Mouse (Mus musculus): ENCODE results near the gene Aimp2. TPM values are rescaled to one million over a fixed set of nuclear protein-coding genes. Genes with fewer than 3 reads are reported as not detected.

Aimp2 gene
- polyA plus RNA-seq (2016; fragmentation: Nextera tagmentation; extraction: Ambion mirVana), result 136 and 144 TPM in 2 replicates

DNA sequence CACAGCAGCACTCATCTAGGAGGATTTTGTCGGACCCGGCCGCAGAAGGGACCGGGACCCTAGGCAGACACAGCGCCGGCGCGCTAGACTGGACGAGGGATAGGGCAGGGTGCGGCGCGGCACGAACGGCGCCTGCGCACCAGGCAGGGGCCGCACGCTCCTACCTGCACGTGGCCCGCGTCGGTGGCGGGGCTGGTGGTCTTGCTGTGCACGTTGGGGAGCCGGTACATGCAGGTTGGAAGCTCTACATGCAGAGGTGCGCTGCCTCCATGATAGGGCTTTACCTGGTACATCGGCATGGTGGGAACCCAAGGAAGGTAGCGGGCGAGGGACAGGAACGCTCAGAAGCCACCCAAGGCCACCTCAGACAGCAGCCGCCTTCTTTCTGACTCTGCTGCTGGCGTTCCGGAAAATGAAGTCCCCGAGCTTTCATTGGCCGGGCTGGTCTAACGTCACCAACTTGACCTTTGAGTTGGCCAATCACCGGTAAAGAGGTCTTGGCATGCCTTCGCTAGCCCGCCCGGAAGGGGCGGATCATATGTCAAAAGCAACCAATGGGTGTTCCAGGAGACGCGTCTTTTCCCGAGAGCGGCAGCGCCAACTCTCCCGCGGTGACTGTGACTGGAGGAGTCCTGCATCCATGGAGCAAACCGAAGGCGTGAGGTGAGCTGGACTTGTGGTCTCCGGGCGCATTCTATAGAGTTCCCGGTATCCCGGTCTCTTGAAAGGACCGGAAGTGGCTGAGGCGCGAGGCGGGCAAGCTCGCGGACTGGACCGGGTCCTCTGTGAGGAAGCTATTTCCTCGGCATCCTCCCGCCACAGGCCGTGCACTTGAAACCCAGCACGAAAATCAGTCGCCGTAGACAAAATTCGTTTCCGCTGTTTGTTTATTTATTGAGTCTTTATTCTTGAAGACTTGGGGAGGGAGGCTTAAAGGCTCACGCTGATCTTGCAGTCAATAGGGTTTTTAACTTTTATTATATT, at the start of gene Aimp2, which contains the start of gene Pms2:
TSS of gene Aimp2 (minus strand) at position 431 of the 984 bp plus-strand sequence.
TSS of gene Pms2 (plus strand) at position 548 of the 984 bp plus-strand sequence.
- Histone ChIP-seq H3K4me1 (peaks cover 26% of the 10 kb centered on the region), H3K9me3 (no peaks in the 10 kb centered on the region), H3K4me3 (peak within 1 kb of the TSS; percentile 64), H3K27me3 (replicated peaks; ENCODE audit: low read depth, poor library complexity, severe bottlenecking) (no peaks in the 10 kb centered on the region), H3K27ac (replicated peaks) (peak within 1 kb of the TSS; percentile 86), H3K36me3 (replicated peaks) (peaks cover 56% of the 10 kb centered on the region)
- peak; percentile 96 for DNase-seq (ENCODE audit: low spot score)
- under 1% methylated on average over 70 of the region's 70 CpGs for WGBS

DNA sequence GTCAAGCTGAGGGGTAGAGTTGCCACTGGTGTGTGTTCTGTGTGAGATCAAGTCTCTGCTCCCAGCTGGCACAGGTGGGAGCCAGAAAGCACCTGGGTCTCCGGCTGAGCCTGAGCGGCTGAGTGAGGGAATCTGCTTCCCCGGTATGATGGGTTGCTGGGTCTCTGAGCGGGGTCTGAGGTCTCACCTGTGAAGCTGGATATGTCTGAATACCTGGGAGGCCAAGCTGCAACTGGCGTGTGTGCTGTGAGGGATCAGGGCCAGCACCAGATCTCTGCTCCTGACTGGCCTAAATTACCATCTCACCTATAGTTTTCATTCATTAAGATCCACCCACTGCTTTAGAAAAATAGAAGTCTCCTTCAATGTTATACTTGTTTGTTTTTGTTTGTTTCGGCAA, 47.5 kb upstream of the Aimp2 start:
- no peak overlapping the region for H3K4me3 ChIP-seq
- H3K36me3 ChIP-seq (replicated peaks), result no peaks in the 10 kb centered on the region
- no peak overlapping the region for H3K27ac ChIP-seq (replicated peaks)
- H3K4me1 ChIP-seq, result no peaks in the 10 kb centered on the region
- no peaks in the 10 kb centered on the region for H3K27me3 ChIP-seq (replicated peaks; ENCODE audit: low read depth, poor library complexity, severe bottlenecking)
- peaks cover 3% of the 10 kb centered on the region for H3K9me3 ChIP-seq
- WGBS, result 91% methylated on average over 6 of the region's 6 CpGs
- no peak for DNase-seq (ENCODE audit: low spot score)

DNA sequence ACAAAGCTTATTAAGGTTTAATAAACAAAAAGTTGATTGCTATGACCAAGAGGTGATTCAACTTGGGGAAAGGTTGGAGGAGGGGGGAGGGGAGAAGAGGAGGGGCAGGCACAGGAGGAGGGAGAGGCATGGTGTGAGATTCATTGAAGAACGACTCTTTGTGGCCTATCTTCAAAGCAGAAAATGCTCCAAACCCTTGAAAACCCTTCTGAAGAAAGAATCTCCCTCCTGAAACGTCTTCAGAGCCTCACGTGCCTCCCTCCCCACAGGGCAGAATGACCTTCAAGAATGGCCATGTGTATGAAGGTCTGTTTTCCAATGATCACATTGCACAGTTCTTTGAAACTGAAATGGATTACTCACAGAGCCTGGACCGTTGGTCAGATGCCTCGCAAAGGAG, 40.4 kb upstream of the Aimp2 start:
- no peaks in the 10 kb centered on the region for H3K36me3 ChIP-seq (replicated peaks)
- DNase-seq (ENCODE audit: low spot score), result no peak
- no peaks in the 10 kb centered on the region for H3K9me3 ChIP-seq
- no peak overlapping the region for H3K4me3 ChIP-seq
- H3K27me3 ChIP-seq (replicated peaks; ENCODE audit: low read depth, poor library complexity, severe bottlenecking), result no peaks in the 10 kb centered on the region
- no peaks in the 10 kb centered on the region for H3K4me1 ChIP-seq
- H3K27ac ChIP-seq (replicated peaks), result no peak overlapping the region
- WGBS, result 42% methylated on average over 5 of the region's 5 CpGs

DNA sequence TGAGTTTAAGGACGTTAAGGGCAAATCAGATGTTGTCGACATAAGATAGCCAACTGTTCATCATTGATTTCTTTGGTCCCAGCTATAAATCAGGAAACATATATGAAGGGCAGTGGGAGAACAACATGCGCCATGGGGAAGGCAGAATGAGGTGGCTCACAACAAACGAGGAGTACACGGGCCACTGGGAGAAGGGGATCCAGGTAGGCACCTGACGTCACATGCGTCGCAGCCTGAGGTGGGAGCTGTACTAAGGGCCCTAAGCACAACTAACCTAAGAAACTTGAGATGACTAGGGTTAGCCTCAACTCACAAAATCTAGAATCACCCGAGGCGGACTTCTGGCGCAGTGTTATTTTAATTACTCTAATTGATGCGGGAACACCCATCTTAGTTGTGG, 38.7 kb upstream of the Aimp2 start:
- H3K27me3 ChIP-seq (replicated peaks; ENCODE audit: low read depth, poor library complexity, severe bottlenecking), result no peaks in the 10 kb centered on the region
- DNase-seq (ENCODE audit: low spot score), result no peak
- H3K36me3 ChIP-seq (replicated peaks), result no peaks in the 10 kb centered on the region
- no peak overlapping the region for H3K27ac ChIP-seq (replicated peaks)
- H3K4me1 ChIP-seq, result no peaks in the 10 kb centered on the region
- WGBS, result 89% methylated on average over 12 of the region's 12 CpGs
- H3K4me3 ChIP-seq, result no peak overlapping the region
- H3K9me3 ChIP-seq, result no peaks in the 10 kb centered on the region

DNA sequence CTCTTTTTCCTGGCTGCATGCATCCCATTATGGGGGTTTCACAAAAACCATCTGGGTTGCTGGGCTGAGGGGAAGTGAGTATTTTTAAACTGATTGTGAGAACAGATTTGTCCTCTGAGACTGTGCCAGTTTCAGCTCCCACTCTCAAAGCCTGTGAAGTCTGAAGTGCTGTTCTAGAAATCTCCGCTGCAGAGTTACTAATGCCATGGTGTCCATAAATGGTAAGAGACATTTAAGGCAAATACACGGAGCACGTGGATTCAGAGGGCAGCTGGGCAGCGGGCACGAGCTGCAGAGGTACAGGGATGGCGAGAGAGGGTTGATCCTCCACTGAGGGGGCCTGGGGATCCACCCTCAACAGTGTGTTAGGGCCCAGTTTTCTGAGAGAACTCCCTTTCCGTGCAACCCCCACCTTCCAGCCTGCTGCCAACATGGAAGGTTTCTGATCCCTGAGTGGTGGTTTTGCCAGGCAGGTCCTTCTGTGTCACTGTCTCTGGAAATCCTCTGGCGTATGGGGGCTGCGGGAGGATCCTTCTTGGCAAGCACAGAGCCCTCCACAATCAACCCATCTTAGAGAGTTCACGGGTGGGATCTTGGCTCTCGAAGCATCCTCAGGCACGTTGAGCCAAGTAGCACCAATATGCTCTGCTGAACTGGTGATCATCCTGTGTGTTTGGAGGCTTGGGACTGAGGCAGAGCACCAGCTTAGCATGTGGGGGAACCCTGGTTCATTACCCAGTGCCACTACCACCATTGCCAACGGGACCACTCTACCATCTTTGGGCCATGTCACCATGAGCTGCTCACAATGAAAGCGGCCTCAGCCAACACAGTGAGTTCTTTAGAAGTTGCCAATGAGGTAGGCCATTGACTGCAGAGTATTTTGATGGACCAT, 33.8 kb upstream of the Aimp2 start:
- no peak for DNase-seq (ENCODE audit: low spot score)
- no peaks in the 10 kb centered on the region for H3K9me3 ChIP-seq
- H3K27ac ChIP-seq (replicated peaks), result no peak overlapping the region
- peaks cover 3% of the 10 kb centered on the region; the same call in 1 of the 2 replicates for H3K4me1 ChIP-seq
- H3K36me3 ChIP-seq (replicated peaks), result no peaks in the 10 kb centered on the region
- WGBS, result 90% methylated on average over 14 of the region's 14 CpGs
- no peak overlapping the region for H3K4me3 ChIP-seq
- H3K27me3 ChIP-seq (replicated peaks; ENCODE audit: low read depth, poor library complexity, severe bottlenecking), result no peaks in the 10 kb centered on the region

DNA sequence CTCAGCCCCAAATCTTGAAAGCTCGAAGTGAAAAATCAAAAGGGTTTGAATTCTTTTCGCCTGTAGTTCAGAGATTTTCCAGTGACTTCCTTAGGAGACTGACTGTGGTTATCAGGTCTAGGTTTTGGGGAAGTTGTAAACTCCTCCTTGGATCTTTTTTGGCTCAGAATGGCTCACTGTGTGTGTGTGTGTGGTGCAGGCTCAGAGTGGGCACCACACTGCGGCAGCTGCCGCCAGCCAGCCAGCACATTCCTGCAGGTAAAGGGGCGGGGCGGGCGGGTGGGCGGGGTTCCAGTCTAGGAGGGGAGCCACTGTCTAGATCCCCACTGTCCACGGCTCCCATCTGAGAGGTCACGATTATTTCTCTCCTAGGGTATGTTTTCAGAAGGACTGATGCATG, 31.9 kb upstream of the Aimp2 start:
- H3K27ac ChIP-seq (replicated peaks), result no peak overlapping the region
- H3K27me3 ChIP-seq (replicated peaks; ENCODE audit: low read depth, poor library complexity, severe bottlenecking), result no peaks in the 10 kb centered on the region
- no peak overlapping the region for H3K4me3 ChIP-seq
- 15% methylated on average over 10 of the region's 10 CpGs for WGBS
- H3K9me3 ChIP-seq, result no peaks in the 10 kb centered on the region
- H3K4me1 ChIP-seq, result peaks cover 3% of the 10 kb centered on the region; the same call in 1 of the 2 replicates
- DNase-seq (ENCODE audit: low spot score), result no peak
- no peaks in the 10 kb centered on the region for H3K36me3 ChIP-seq (replicated peaks)

DNA sequence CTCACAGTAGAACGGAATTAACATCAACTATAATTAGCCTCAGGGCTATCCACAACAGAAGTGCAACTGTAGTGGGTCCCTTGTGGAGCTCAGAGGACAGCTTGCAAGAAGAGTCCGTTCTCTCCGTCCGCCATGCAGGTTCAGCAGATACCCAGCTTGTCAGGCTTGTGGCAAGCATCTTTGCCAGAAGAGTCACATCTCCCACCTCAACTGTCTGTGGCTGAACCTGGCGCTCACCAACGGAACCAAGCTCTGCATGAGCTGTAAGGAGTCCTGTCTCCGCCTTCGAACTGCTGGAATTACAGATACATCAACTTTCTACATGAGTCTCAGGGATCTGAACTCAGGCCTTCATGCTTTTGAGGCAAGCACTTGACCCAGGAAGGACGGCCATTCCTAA, 26.5 kb upstream of the Aimp2 start:
- 86% methylated on average over 9 of the region's 9 CpGs for WGBS
- H3K27ac ChIP-seq (replicated peaks), result no peak overlapping the region
- H3K4me1 ChIP-seq, result peaks cover 8% of the 10 kb centered on the region
- no peaks in the 10 kb centered on the region for H3K27me3 ChIP-seq (replicated peaks; ENCODE audit: low read depth, poor library complexity, severe bottlenecking)
- H3K4me3 ChIP-seq, result no peak overlapping the region
- H3K36me3 ChIP-seq (replicated peaks), result peaks cover 14% of the 10 kb centered on the region
- no peak for DNase-seq (ENCODE audit: low spot score)
- no peaks in the 10 kb centered on the region for H3K9me3 ChIP-seq

DNA sequence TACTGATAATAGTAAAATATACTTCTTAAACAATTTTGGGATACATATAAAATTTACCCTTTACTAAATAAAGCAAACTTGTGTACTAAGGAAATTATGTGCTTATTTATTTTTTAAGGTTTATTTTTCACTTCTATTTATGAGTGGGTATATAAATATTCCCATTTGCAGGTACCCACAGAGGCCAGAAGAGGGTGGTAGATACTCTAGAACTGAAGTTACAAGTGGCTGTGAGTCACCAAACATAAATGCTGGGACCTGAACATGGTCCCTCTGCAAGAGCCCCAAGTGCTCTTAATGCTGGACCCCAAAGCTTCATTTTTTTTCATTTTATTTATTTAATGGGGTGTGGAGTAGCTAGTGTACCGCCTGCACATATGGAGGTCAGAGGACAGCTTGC, 24.2 kb upstream of the Aimp2 start:
- Histone ChIP-seq H3K9me3 (no peaks in the 10 kb centered on the region), H3K4me1 (peaks cover 8% of the 10 kb centered on the region), H3K36me3 (replicated peaks) (peaks cover 37% of the 10 kb centered on the region), H3K27ac (replicated peaks) (no peak overlapping the region), H3K4me3 (no peak overlapping the region), H3K27me3 (replicated peaks; ENCODE audit: low read depth, poor library complexity, severe bottlenecking) (no peaks in the 10 kb centered on the region)
- no peak for DNase-seq (ENCODE audit: low spot score)
- WGBS, result 87% methylated on average over 1 of the region's 1 CpGs

DNA sequence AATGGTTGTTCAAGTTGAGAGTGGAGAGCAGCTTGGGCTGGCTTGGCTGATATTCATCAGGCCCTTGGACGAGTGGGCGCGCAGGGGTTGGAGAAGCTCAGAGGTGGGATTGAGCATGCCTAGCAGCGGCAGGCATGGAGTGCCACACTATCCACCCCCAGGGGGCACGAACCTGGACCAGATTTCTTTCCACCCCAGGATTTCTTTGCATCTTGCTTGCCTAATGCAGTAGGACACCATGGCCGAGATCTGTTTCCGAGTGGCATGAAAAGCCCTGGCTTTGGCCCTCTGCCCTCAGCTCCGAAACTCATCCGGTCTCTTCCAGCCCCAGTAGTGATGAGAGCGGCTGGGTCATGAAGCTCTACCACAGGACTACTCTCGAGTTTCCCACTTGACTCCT, 23.8 kb upstream of the Aimp2 start:
- Histone ChIP-seq H3K9me3 (no peaks in the 10 kb centered on the region), H3K4me3 (no peak overlapping the region), H3K4me1 (peaks cover 8% of the 10 kb centered on the region), H3K27me3 (replicated peaks; ENCODE audit: low read depth, poor library complexity, severe bottlenecking) (no peaks in the 10 kb centered on the region), H3K36me3 (replicated peaks) (peaks cover 42% of the 10 kb centered on the region), H3K27ac (replicated peaks) (no peak overlapping the region)
- no peak for DNase-seq (ENCODE audit: low spot score)
- WGBS, result 85% methylated on average over 11 of the region's 11 CpGs

DNA sequence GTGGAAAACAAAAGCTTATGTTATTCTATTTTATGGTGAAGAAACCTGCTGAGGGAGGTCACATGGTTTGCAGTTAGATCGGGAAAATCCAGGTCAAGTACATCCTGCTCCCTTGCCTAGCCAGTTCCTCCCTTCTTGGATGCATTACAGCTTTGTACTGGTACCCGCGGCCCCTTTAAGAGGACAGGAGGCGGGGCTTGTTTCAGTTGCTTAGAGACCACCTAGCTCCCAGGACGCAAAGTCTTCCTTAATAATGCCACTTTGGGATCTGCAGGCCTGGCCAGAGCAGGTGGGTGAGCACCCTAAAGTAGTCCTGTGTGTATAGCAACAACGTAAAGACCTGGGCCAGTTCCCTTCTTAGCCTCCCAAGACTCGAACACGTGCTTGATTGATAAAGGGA, 23.2 kb upstream of the Aimp2 start, which contains the start of gene Rsph10b:
TSS of gene Rsph10b (plus strand) at position 205 of the 400 bp plus-strand sequence.
- WGBS, result 16% methylated on average over 8 of the region's 8 CpGs
- H3K4me3 ChIP-seq, result peak within 1 kb of the TSS; percentile 27

DNA sequence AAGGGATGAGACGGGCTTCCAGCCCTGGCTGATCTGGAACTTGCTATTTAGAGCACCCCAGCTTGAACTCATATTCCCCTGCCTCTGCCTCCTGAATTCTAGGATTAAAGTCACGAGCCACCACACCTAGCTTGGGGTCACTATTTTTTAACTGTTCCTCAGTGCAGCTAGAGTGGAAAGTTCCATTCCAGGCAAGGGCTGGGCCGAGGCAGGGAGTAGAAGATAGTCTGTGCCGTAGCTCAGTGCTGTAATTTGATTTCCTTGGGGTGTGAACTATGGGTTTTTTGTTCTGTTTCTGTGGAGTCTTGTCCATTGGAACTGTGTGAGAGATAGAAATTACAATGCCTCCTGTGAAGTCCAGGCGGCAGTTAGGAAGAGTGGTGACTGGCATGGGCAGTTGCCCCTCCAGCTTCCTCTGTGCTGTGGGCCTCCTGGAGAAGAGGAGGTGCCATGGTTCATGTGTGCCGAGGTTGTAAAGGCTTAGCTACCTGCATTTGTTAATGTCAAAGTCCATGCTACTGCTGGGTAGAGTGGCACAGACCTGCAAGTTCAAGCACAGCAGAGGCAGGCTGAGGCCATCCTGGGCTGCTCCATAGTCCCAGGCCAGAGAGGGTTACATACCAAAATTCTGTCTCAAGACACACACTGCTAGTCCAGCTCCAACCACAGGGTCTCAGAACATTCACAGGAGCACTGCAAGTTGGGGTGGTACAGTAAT, 22.4 kb upstream of the Aimp2 start:
- Histone ChIP-seq H3K27ac (replicated peaks) (no peak overlapping the region), H3K36me3 (replicated peaks) (peaks cover 56% of the 10 kb centered on the region), H3K4me1 (peaks cover 8% of the 10 kb centered on the region), H3K4me3 (no peak overlapping the region), H3K27me3 (replicated peaks; ENCODE audit: low read depth, poor library complexity, severe bottlenecking) (no peaks in the 10 kb centered on the region), H3K9me3 (no peaks in the 10 kb centered on the region)
- WGBS, result 83% methylated on average over 6 of the region's 6 CpGs
- DNase-seq (ENCODE audit: low spot score), result no peak

More for the DNA sequence above, 23.2 kb upstream of the Aimp2 start, which contains the start of gene Rsph10b:
- peaks cover 48% of the 10 kb centered on the region for H3K36me3 ChIP-seq (replicated peaks)
- peaks cover 8% of the 10 kb centered on the region for H3K4me1 ChIP-seq
- H3K27ac ChIP-seq (replicated peaks), result no peak within 1 kb of the TSS
- no peaks in the 10 kb centered on the region for H3K27me3 ChIP-seq (replicated peaks; ENCODE audit: low read depth, poor library complexity, severe bottlenecking)
- peak; percentile 32 for DNase-seq (ENCODE audit: low spot score)
- H3K9me3 ChIP-seq, result no peaks in the 10 kb centered on the region

DNA sequence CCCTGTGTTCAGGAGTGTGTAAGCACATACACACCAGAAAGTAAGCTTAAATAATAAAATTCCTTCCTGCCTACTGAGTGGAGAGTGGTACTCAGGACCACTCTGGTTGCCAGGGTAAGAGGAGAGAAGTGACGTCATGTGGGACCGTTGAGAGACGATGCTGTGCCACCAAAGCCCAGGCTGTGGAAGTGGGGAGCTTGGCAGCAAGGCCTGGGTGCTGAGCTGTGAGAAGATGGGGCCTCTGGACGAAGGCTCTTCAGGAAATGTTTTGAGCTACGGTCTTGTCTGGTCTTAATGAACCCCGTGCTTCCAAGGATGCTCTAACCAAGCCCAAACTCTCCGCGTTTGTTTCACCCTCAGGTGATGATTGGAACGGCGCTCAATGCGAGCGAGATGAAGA, 21.0 kb upstream of the Aimp2 start:
- H3K27me3 ChIP-seq (replicated peaks; ENCODE audit: low read depth, poor library complexity, severe bottlenecking), result no peaks in the 10 kb centered on the region
- H3K4me1 ChIP-seq, result peaks cover 8% of the 10 kb centered on the region
- no peak overlapping the region for H3K27ac ChIP-seq (replicated peaks)
- H3K4me3 ChIP-seq, result no peak overlapping the region
- no peak for DNase-seq (ENCODE audit: low spot score)
- H3K9me3 ChIP-seq, result no peaks in the 10 kb centered on the region
- H3K36me3 ChIP-seq (replicated peaks), result peaks cover 69% of the 10 kb centered on the region
- 93% methylated on average over 12 of the region's 12 CpGs for WGBS
